Mouse (Mus musculus) spleen, postnatal 10 days (tissue): ENCODE data around the gene Ascc3.

Experiments used
- DNase-seq, 2 experiments: peaks; one replicate each; pipeline ENCODE4 v3.0.0; 2021 to 2022; ENCODE audit warnings: low spot score in 2 of 2

The Ascc3 gene

GRCm38 (mm10) chr10:50895091-50895790 lies 302.8 kb downstream of the Ascc3 start:
- DNase-seq: no peak

DNA sequence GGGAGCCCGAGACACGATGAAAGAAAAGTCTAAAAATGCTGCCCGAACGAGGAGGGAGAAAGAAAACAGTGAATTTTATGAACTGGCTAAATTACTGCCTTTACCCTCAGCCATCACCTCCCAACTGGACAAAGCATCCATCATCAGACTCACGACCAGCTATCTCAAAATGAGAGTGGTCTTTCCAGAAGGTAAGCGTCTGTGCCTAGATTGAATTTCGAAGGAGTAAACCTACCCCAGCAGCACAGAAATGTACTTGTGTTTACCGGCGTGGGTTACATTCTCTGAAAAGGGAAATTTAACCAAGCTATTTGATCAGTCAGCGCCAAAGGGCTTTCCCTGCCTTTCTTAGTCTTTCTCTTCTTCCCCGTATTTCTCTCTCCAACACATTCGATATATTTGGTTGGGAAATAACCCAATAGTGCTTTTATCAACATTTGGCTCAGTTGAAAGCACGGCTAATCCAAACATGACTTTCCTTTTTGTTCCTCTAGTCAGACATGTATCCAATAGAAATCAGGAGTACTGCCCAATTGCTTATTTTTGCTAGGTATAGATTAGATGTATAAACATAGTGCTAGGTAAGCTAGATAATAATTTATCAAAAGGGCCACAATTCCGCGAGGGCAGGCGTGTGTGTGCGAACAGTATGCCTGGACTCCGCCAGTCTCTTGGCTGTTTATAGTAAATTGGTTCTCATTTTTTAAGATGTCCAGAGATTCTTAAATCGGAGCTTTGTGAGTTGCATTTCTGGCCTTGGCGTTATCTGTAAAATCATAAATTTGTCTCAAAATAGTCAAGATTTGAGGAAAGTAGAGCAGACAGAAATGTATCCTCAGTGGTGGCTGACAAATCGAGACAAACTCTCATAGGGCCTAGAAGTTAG lies 303.7 kb downstream of the Ascc3 start:
- DNase-seq: no peak

- DNase-seq: no peak
These were observed 304.4 kb downstream of the Ascc3 start for GRCm38 (mm10) chr10:50896767-50897390.

DNA sequence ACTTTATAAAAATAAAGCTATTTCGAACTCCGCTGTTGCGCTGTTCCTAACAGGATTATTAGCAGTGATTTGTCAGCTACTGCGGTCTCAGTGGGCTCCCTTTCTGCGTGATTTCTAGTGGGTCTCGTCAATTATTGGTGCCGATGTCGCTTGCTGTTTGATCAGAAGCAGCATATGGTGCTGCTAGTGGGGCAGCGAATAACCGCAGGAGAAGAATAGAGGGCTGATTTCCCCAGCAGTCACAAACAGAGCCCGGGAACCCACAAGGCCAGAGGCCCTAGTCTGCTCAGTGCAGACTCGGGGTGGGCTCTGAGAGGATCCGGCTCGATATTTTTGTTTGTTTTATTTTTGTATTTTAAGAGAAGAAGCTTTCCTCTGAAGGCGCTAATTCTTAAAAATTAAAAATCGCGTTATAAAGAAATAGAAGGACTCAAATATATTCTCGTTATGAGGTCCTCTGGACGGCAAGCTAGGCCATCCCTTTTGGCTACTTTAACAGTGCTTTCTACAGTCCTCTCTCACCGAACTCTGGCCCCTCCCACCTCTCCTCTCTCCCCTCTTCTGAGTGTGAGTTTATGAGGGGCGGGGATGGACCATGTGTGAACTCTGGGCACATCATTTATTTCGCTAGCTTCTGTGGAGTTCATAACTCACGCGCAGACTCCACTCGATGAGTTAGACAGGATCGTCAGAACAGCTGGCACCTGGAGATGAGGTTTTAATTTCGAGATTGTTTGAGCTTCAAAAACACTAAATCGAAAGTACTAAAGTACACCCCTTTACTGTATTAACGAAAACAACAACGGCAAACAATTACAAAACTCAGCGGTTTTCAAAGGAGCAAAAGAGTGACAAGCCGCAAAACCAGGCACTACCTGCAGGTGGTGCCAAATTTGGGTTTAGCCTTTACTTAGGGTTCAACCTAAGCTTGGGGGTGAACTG lies 305.3 kb downstream of the Ascc3 start:
- peak in 1 of 2 experiments; percentile 39 for DNase-seq

- DNase-seq: no peak
These were observed 306.2 kb downstream of the Ascc3 start for GRCm38 (mm10) chr10:50898621-50899020.

DNA sequence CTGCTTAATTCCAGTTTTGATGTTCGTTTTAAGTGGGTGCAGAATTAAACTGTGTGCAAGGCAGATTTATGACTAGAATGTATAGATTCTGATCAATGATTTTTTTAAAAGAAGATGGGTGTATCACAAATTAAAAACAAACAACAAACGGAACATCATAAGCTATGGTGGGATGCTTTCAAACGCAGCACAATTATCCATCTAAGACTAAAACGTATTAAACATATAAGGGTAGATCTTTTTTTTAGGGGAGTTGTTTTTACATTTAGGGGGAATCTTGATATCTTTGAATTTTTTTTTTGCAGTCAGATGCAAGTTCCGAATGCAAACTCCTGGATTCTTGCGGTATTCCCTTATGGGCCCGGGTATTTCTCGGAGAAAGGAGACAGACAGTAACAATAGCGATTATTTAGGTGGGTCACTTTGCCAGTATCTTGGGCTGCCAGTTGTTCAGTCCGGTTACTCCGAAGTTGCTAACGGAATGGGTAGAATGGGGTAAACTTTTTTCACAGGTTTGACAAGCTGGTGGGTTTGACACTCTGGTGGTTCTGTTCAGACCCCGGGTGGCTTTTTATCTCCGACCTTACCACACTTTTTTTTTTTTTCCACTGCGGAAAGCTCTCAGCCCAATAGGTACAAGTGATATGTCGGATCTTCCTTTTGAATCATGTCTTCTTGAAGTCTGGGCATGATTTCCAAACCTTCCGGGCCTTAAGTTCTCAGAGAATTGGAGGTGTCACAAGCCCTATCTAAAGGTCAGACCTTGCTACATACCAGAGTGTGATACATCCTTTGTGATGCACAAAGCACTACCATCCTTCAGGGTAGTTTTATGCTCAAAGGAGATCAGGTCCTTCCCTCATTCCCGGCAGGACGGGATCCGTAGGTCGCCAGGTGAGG lies 307.6 kb downstream of the Ascc3 start:
- no peak for DNase-seq
